ENCODE assay signal across 23 mouse cellular contexts in genomic region chr5:139627552-139627951, GRCm38 (mm10).
DNase-seq lines count a peak whose midpoint lies in the region; ATAC-seq and TF ChIP-seq lines count a peak whose summit lies in the region.
"Had no signal": no experiment of that assay in that cellular context is flagged by ENCODE, and none has a peak within 500 bp of the region (broad histone marks: within the 10 kb centered on the region; RNA-seq: fewer than 3 reads in every experiment).

No protein-coding gene starts in this region.

- H3K9me3 ChIP-seq in intestine, postnatal 0 days (ENCODE audit: control insufficient read depth), result no peaks in the 10 kb centered on the region
- H3K9me3 ChIP-seq: liver, embryonic 12.5 days had no signal

- no peaks in the 10 kb centered on the region for H3K4me1 ChIP-seq in intestine, postnatal 0 days (replicated peaks; ENCODE audit: control insufficient read depth, insufficient read depth, low read length)
- H3K4me1 ChIP-seq: embryonic facial prominence, embryonic 13.5 days; liver, embryonic 12.5 days; midbrain, embryonic 10.5 days had no signal

- intact Hi-C loops in heart, postnatal 36 days (cut with DNase I), result no loop called here
- intact Hi-C loops in left cerebral cortex, adult 2 months (cut with DNase I), result no loop called here

- H3K9ac ChIP-seq in intestine, postnatal 0 days (ENCODE audit: low read depth, low read length), result no peak overlapping the region
- H3K9ac ChIP-seq: embryonic facial prominence, embryonic 13.5 days; forebrain, embryonic 13.5 days; hindbrain, embryonic 14.5 days; liver, embryonic 12.5 days had no signal

- H3K27me3 ChIP-seq in intestine, postnatal 0 days (replicated peaks; ENCODE audit: control insufficient read depth, insufficient read depth, low read length), result no peaks in the 10 kb centered on the region; the same call in 1 of the 2 replicates

- no peak for TF ChIP-seq CTCF in intestine, postnatal 0 days (IDR thresholded peaks at IDR 0.05; ENCODE audit: low read depth)
- TF ChIP-seq CTCF in left cerebral cortex, adult 2 months (IDR thresholded peaks at IDR 0.05), result no peak

- H3K27ac ChIP-seq in intestine, postnatal 0 days (ENCODE audit: low read depth, low read length), result no peak overlapping the region
- H3K27ac ChIP-seq in left cerebral cortex, adult 2 months, result no peak overlapping the region
- H3K27ac ChIP-seq: embryonic facial prominence, embryonic 13.5 days; forebrain, embryonic 13.5 days; hindbrain, embryonic 14.5 days; layer of hippocampus, adult 2 months; liver, embryonic 12.5 days; midbrain, embryonic 10.5 days had no signal

- WGBS in intestine, postnatal 0 days, result 35% methylated on average over 1 of the region's 1 CpGs

- H3K36me3 ChIP-seq in intestine, postnatal 0 days (ENCODE audit: control insufficient read depth, insufficient read depth), result no peaks in the 10 kb centered on the region
- H3K36me3 ChIP-seq: embryonic facial prominence, embryonic 13.5 days; liver, embryonic 12.5 days; midbrain, embryonic 10.5 days had no signal

- no peak overlapping the region for H3K4me2 ChIP-seq in intestine, postnatal 0 days (replicated peaks; ENCODE audit: low read depth)
- H3K4me2 ChIP-seq: embryonic facial prominence, embryonic 13.5 days; forebrain, embryonic 13.5 days; hindbrain, embryonic 14.5 days; liver, embryonic 12.5 days had no signal

- no peak overlapping the region for H3K4me3 ChIP-seq in intestine, postnatal 0 days (ENCODE audit: low read depth, low read length)
- H3K4me3 ChIP-seq in left cerebral cortex, adult 2 months, result no peak overlapping the region
- H3K4me3 ChIP-seq: embryonic facial prominence, embryonic 13.5 days; erythroblast, embryonic 14.5 days; forebrain, embryonic 13.5 days; layer of hippocampus, adult 2 months; liver, embryonic 12.5 days; midbrain, embryonic 10.5 days had no signal

- peak; percentile 90 for ATAC-seq in intestine, postnatal 0 days
- ATAC-seq: forebrain, embryonic 13.5 days; inflammation-experienced regulatory T-cells, adult 6 months; liver, embryonic 12.5 days had no signal

- peak; percentile 6 to 10 for DNase-seq in heart, adult 18-20 months
- DNase-seq in heart, postnatal 36 days, result no peak
- peak; percentile 5 for DNase-seq in adipocyte (ENCODE audit: low spot score)
- peak; percentile 44 to 72 for DNase-seq in kidney, postnatal 36 days
- DNase-seq in left cerebral cortex, adult 2 months (ENCODE audit: extremely low spot score in 1 of 2, low spot score in 2 of 2), result no peak
- no peak for DNase-seq in urinary bladder, adult 2 months (ENCODE audit: low spot score)
- DNase-seq: adrenal gland, adult 2 months; cerebellum, adult 8-10 months; cerebellum, postnatal 36 days; embryo, embryonic 11 days; gastrocnemius, postnatal 14 days; heart, postnatal 4 days; lung, adult 18-20 months; lung, postnatal 10 days had no signal

Comparison
In these comparisons a context has a peak if more than half of its experiments do, and no peak if none do; other contexts are left out.
1. DNase-seq: peak in heart, adult 18-20 months (2 of 2), adipocyte (single experiment) and kidney, postnatal 36 days (2 of 2); none in heart, postnatal 36 days (0 of 2), left cerebral cortex, adult 2 months (0 of 2) and urinary bladder, adult 2 months (single experiment).